Mouse (Mus musculus) kidney, postnatal 36 days (tissue): ENCODE data around the gene Nup93.
A peak's percentile ranks its signal among the peaks of the same experiment; 100 is the strongest.

Source experiments
- DNase-seq, 2 experiments: peaks; one replicate each; pipeline ENCODE4 v3.0.0; 2021 to 2022; ENCODE audit warnings: mixed read lengths in 2 of 2

Gene Nup93

DNA sequence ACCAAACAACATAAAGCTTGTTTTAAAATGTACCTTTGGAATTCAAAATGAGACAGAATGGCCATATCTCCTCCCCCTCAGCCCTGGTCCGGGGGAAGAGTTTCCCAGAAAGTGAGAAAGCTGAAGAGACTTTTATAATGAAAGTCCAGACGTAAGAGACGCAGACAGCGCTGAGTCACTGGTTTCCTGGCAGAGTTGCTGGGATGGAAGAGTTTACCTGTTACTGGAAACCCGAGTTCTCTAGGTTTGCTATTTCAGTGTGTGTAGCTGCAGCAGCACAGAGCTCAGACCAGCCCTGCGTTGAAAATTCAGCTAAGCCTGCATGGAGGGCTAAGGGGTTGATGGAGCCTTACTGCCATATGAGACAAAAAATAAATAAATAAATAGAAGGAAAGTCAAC is 108.7 kb downstream of the Nup93 start:
- DNase-seq, result no peak

DNA sequence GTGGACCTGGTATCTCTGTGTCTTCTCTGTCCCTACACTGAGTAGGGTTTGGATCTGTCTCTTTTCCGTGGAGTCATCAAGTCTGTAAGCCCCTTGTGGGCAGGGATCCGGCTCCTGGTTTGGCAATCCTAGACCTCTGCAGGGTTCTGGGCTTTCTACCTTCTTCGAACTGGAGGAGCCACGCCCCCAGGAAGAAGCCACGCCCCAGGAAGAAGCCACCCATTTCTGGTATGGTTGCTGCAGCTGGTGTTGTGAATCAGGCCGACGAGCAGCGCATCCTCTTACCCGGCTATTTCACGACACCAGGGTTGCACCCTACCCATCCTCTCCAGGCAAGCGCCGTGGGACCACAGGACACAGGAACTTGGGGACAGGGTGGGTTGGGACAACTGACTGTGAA is 109.7 kb downstream of the Nup93 start:
- DNase-seq, result no peak

- peak; percentile 39 to 63 for DNase-seq
These were observed 111.7 kb downstream of the Nup93 start for GRCm38 (mm10) chr8:94326016-94326415.

- peak; percentile 56 to 63 for DNase-seq
These were observed 114.8 kb downstream of the Nup93 start, which contains the start of gene Slc12a3 for GRCm38 (mm10) chr8:94328932-94329728. TSS of gene Slc12a3 (plus strand) at chr8:94329201.

- peak; percentile 56 to 70 for DNase-seq
These were observed 116.4 kb downstream of the Nup93 start for GRCm38 (mm10) chr8:94330733-94331132.

GRCm38 (mm10) chr8:94333345-94333744 is 119.0 kb downstream of the Nup93 start:
- DNase-seq, result peak; percentile 60 to 74

- no peak for DNase-seq
These were observed 123.2 kb downstream of the Nup93 start for GRCm38 (mm10) chr8:94337559-94337958.

GRCm38 (mm10) chr8:94340796-94341195 is 126.4 kb downstream of the Nup93 start:
- no peak for DNase-seq

- no peak for DNase-seq
These were observed 128.3 kb downstream of the Nup93 start for GRCm38 (mm10) chr8:94342691-94343090.

DNA sequence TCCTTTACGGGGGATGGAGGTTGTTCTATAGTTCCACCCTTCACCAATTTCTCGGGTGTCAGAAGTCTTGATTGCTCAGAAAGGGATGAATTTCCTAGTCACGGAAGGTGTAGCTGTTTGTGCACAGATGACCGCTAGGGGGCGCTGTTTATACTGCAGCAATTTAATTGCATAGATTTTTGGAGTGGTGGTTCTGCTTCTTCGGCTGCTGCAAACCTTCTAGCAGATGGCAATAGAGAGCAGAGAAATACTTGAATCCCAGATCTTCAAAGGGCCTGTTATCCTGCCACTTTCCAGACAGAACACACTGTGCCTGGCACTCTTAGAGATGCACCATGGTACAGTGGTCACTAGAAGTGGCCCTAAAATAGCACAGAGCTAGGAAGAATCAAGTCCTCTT is 128.9 kb downstream of the Nup93 start:
- peak; percentile 88 to 92 for DNase-seq

GRCm38 (mm10) chr8:94343778-94344320 is 129.5 kb downstream of the Nup93 start:
- no peak for DNase-seq

DNA sequence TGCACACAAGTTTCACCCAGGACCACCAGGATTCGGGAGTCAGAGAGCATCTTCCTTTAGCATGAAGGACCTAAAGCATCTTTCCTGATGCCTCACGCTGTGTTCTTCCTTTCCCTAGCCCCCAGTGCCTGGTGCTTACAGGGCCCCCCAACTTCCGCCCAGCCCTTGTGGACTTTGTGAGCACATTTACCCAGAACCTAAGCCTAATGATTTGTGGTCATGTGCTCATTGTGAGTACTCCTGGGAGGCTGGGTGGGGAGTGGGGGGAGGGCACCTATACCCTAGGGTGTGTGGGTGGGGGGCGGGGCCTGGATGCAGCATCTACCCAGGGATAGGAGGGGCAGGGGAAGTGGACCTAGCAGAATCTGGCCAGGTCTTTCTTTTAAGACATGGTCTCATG is 131.3 kb downstream of the Nup93 start:
- no peak for DNase-seq

- DNase-seq, result no peak
These were observed 131.9 kb downstream of the Nup93 start for GRCm38 (mm10) chr8:94346264-94346663.

DNA sequence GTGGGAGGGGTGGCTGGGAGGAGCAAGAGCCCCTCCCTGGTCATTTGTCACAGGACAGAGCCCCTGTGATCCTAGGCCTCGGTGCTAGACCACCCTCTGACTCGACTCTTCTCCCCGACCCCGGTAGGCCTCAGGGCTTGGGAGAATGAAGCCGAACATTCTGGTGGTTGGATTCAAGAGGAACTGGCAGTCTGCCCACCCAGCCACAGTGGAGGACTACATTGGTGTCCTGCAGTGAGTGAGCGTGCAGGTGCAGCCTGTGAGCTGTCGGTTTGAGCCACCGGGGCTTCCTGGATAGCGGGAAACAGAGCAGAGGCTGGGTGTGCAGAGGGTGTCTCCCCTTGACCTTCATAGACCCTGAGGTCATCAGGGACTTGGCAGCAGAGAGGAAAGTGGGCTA is 134.1 kb downstream of the Nup93 start:
- peak in 1 of 2 experiments; percentile 45 for DNase-seq

GRCm38 (mm10) chr8:94354069-94354531 is 139.7 kb downstream of the Nup93 start:
- peak; percentile 75 to 93 for DNase-seq

DNA sequence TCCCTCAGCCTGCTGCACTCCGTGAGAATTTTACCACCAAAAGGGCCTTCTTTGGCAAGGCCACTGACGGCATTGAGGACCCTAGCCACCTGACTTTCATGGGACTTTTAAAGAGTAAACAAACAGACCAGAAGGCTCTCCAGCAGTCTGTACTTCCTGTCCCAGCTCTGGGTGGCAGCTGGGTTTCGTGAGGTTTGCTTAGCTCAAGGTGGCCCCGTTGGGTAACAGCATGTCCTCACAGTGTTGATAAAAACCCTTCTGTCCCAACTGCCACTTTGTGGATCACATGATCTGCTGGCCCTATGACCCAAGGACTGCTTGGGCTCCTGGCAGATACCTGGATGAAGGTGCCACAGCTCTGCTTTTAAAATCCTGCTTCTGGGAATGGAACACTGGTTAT is 140.2 kb downstream of the Nup93 start:
- peak; percentile 43 to 69 for DNase-seq

DNA sequence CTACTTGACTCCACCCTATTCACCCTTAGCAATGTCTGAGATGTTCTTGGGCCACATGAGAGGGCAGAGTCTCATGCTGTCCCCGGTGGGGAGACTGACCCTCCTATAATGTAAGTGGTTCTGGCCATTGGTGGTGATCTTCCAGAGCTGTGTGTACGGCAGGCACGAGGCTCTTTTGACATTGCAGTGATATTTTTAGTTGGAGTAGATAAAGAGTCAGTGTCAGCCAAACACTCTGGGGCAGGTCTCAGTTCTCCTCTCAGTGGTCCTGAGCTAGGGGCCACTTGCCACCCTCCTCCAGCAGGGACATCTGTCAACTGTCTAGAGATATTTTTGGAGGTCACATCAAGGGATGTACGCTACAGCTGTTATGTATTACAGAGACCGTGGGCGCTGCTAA is 142.9 kb downstream of the Nup93 start:
- no peak for DNase-seq

- DNase-seq, result peak; percentile 97 to 98
These were observed 144.2 kb downstream of the Nup93 start for GRCm38 (mm10) chr8:94358541-94358940.

- DNase-seq, result peak in 1 of 2 experiments; percentile 46
These were observed 147.5 kb downstream of the Nup93 start for GRCm38 (mm10) chr8:94361774-94362431.

GRCm38 (mm10) chr8:94362607-94363239 is 148.4 kb downstream of the Nup93 start:
- peak; percentile 76 to 87 for DNase-seq

- peak; percentile 90 to 96 for DNase-seq
These were observed 148.9 kb downstream of the Nup93 start for GRCm38 (mm10) chr8:94363288-94363688.

DNA sequence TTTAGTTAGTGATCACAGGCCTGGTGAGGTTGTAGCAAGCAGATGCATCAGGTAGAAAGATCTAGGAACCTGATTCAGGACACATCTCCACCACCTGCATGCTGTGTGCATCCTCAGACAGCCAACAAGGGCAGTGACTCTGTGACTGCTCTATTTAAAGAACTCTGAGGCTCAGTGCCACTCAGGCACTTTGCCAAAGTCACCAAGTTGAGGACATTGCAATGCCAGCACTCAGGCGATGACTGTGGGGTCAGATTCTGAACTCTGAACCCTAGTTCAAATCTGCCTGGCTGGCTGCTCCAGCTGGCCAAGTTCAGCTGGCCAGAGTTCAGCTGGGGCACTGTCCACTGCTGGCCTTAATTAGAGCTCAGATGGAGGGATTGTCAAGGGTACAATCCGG is 149.5 kb downstream of the Nup93 start:
- peak; percentile 93 to 96 for DNase-seq

DNA sequence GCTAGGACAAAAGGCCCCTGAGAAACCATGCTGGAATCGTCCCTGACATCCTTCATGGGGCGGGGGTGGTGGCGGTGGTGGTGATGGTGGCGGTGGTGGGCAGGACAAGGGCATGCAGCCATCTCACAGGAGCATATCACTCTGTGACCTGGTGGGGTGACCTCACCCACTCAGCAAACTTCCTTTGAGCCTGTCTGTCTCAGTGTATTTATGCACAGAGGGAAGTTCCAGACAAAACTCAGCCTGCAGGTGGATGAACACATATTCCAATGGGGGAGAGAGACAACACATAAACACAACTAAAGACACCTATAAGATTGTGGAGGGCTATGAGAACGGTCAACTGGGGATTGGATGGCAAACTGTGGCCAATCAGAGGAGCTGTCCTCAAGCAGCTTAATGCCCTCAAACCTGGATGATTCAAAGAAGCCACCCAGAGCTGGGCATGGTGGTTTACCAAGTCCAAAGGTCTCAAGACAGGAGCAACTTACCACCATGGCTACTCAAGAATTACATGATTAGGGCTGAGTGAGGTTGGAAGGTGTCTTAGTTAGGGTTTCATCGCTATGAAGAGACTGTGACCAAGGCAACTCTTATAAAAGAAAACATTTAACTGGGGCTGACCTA is 150.4 kb downstream of the Nup93 start:
- peak in 1 of 2 experiments; percentile 64 for DNase-seq
